Mouse (Mus musculus) kidney, adult 18-20 months (tissue): ENCODE results near the gene Wrnip1.
A peak's percentile ranks its signal among the peaks of the same experiment; 100 is the strongest.
"Not testable (repeated sequence)": the region's sequence is repeated elsewhere in the genome, so short reads cannot be mapped to it uniquely, and the experiment has no call there.

ENCODE experiments used
- DNase-seq: peaks from one replicate; pipeline ENCODE4 v3.0.0; 2021

The Wrnip1 gene

GRCm38 (mm10) chr13:32852539-32852938 lies 50.7 kb downstream of the Wrnip1 start:
- no peak for DNase-seq

- no peak for DNase-seq
These were observed 51.2 kb downstream of the Wrnip1 start for GRCm38 (mm10) chr13:32853073-32853472.

GRCm38 (mm10) chr13:32860821-32861220 lies 59.0 kb downstream of the Wrnip1 start:
- no peak for DNase-seq

- no peak for DNase-seq
These were observed 61.6 kb downstream of the Wrnip1 start for GRCm38 (mm10) chr13:32863456-32863855.

GRCm38 (mm10) chr13:32864529-32864928 lies 62.7 kb downstream of the Wrnip1 start:
- DNase-seq: not testable (repeated sequence)

GRCm38 (mm10) chr13:32865591-32865990 lies 63.8 kb downstream of the Wrnip1 start:
- peak; percentile 13 for DNase-seq

- DNase-seq: peak; percentile 74
These were observed 64.6 kb downstream of the Wrnip1 start for GRCm38 (mm10) chr13:32866484-32866883.

GRCm38 (mm10) chr13:32867030-32867429 lies 65.2 kb downstream of the Wrnip1 start:
- no peak for DNase-seq

- DNase-seq: not testable (repeated sequence)
These were observed 66.4 kb downstream of the Wrnip1 start for GRCm38 (mm10) chr13:32868233-32868632.

GRCm38 (mm10) chr13:32868843-32869242 lies 67.0 kb downstream of the Wrnip1 start:
- DNase-seq: no peak
